Mouse (Mus musculus) liver, postnatal 0 days (tissue): ENCODE measurements around the gene Gpc6.

Experiments
- CTCF ChIP-seq: sonication (generic); IDR thresholded peaks from 2 replicates; pipeline ENCODE4 v1.5.1; 2016; ENCODE audit warnings: antibody characterized with exemption, low read depth
- EP300 ChIP-seq: IDR thresholded peaks from 2 replicates; pipeline ENCODE4 v1.6.1; 2016; ENCODE audit warnings: antibody characterized with exemption, low read depth, mild to moderate bottlenecking

- TF ChIP-seq CTCF (no peak), EP300 (no peak)
Measured at GRCm38 (mm10) chr14:116964837-116965236, 39.7 kb downstream of the Gpc6 start.
